Mouse (Mus musculus) limb, embryonic 10.5 days (tissue): ENCODE data around the gene Rimkla. TPM values are rescaled to one million over a fixed set of nuclear protein-coding genes. Genes with fewer than 3 reads are reported as not detected.
"Not testable (repeated sequence)": the region's sequence is repeated elsewhere in the genome, so short reads cannot be mapped to it uniquely, and the experiment has no call there.

Experiments used
- DNase-seq: peaks from one replicate; pipeline ENCODE4 v3.0.0-alpha.2; 2017; ENCODE audit warnings: low spot score
- H3K27ac ChIP-seq: fragments of 300-500 bp; sonication (generic); 2 replicates; pipeline ENCODE4 v1.5.1; 2016; ENCODE audit warnings: mild to moderate bottlenecking
- H3K27me3 ChIP-seq: fragments of 300-500 bp; sonication (generic); 2 replicates; pipeline ENCODE4 v1.6.1; 2016; ENCODE audit warnings: low read depth, mild to moderate bottlenecking; ENCODE audit not compliant: poor library complexity, severe bottlenecking
- H3K36me3 ChIP-seq: fragments of 300-500 bp; sonication (generic); 2 replicates; pipeline ENCODE4 v1.6.1; 2016; ENCODE audit warnings: mild to moderate bottlenecking, moderate library complexity
- H3K4me1 ChIP-seq: fragments of 300-500 bp; sonication (generic); 2 replicates; pipeline ENCODE4 v1.6.1; 2016
- H3K4me3 ChIP-seq: fragments of 300-500 bp; sonication (generic); 2 replicates; pipeline ENCODE4 v1.5.1; 2016; ENCODE audit warnings: mild to moderate bottlenecking, moderate library complexity
- H3K9me3 ChIP-seq: fragments of 300-500 bp; sonication (generic); replicated peaks from 2 replicates; pipeline ENCODE4 v1.6.1; 2016; ENCODE audit warnings: mild to moderate bottlenecking
- WGBS: fragments of 180-500 bp; shearing (Covaris S2); methylation state at CpG from one replicate; pipeline ENCODE4 v1.1.7; 2016; 5-methylcytosine and 5-hydroxymethylcytosine counted together
- polyA plus RNA-seq: library from polyadenylated mRNA; unstranded; fragments of >200 nt; fragmentation: Nextera tagmentation; extraction: Ambion mirVana; gene quantifications from 2 replicates; pipeline ENCODE4 v1.2.1, GENCODE M21; 2016

Gene Rimkla
- polyA plus RNA-seq: 0.46 and 0.86 TPM in 2 replicates

GRCm38 (mm10) chr4:119492291-119492932 lies at the start of gene Rimkla:
Rimkla (minus strand) TSS chr4:119492628.
- peak; percentile 85 for DNase-seq

DNA sequence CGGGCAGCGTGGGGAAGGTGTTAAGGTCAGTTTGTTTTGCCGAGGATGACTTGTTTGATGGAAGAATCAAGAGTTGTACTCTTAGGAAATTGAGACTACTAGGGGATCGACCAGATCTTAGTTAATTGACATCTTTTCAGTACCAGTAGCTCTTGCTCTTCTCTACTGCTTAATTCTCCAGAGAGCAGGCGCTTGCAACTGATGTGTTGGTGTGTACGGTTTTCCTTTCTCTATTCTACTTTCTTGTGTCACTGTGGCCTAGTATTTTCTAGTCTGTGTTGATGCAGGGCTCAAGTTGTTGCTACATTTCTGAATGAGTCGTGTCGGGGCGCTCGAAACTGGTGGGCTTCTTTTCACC lies 48.1 kb upstream of the Rimkla start:
- 9% methylated on average over 10 of the region's 10 CpGs for WGBS
- Histone ChIP-seq H3K36me3 (no peaks in the 10 kb centered on the region), H3K9me3 (no peaks in the 10 kb centered on the region), H3K27ac (peak overlapping the region; percentile 100), H3K4me1 (peaks cover 15% of the 10 kb centered on the region), H3K27me3 (no peaks in the 10 kb centered on the region), H3K4me3 (peak overlapping the region; percentile 95)
- DNase-seq: no peak

More at GRCm38 (mm10) chr4:119492291-119492932, at the start of gene Rimkla:
- Histone ChIP-seq H3K4me3 (peak within 1 kb of the TSS; percentile 69), H3K9me3 (no peaks in the 10 kb centered on the region), H3K36me3 (no peaks in the 10 kb centered on the region), H3K27ac (peak within 1 kb of the TSS; percentile 74), H3K4me1 (peaks cover 11% of the 10 kb centered on the region), H3K27me3 (peaks cover 40% of the 10 kb centered on the region)
- WGBS: 1% methylated on average over 77 of the region's 77 CpGs

DNA sequence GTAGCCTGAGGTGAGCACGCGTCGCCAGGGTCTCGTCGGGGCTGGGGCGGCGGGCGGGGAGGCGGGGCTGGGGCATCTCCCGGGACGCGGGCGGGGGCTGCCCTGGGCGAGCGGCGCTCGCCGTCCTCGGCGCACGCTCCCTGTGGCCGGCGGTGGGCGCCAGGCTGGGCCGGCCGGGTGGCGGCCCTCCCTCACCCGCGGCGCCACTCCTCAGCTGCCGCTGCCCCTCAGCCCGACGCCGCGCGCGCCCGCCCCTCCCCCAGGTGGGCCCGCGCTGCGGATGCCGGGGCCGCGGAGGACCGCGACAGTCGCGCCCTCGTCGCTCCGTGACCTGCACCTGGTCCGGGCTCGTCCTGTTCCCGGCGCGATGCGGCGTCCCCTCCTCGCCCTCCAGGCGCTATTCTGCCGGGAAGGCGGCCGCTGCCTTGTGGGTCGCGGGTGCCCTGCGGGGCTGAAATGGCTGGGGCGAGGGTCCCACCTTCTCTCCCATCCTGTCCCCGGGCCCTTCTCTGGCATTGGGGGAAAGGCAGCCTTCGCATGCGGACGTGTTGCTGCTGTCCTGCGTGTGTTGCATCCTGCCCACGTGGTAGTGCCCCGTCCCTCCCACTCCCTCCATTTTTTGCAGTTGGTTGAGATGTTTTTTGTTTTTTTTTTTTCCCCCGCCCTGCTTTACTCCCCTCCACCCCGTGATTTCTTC lies 47.6 kb upstream of the Rimkla start:
- Histone ChIP-seq H3K27me3 (no peaks in the 10 kb centered on the region), H3K36me3 (no peaks in the 10 kb centered on the region), H3K9me3 (no peaks in the 10 kb centered on the region), H3K27ac (peak overlapping the region; percentile 100), H3K4me1 (peaks cover 15% of the 10 kb centered on the region), H3K4me3 (peak overlapping the region; percentile 95)
- WGBS: under 1% methylated on average over 59 of the region's 76 CpGs
- DNase-seq: peak; percentile 73

DNA sequence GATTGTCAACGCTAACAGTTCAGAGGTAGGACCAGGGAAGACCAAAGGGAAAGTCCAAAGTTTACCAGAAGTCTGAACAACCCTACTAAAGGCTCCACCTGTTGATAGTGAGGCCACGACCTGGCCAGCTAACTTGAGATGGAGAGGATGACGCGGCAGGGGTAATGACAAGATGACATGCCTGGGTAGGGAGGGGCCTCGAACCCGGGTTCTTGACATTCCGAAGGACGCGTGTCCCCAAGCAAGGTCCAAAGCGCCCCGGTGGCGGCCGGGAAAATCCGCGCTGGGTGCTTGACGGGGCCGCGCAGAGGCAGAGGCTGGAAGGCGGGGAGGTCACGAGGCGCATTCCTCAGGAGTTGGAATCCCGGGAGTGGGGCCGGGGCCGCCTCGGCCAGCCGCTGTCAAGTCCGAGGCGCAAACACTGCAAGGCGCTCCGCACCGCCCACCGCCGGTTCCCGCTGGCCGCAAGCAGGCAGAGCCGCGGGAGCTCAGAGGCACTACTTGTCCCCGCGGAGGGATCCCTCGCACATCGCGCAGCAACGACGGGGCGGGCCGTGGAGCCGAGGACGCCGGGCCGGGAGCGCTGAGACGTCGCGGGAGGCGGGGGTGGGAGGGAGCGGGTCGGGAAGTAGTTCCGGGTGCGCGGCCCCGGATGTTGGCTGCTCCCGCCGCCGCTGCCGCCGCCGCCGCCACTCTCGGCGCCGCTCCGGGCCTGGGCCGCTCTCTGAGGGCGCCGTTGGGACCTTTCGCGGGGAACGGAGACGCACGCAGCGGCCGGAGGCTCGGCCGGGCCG lies 46.8 kb upstream of the Rimkla start, which contains the start of gene Frg2f1:
Gene Frg2f1, minus strand, starts transcription at position 499 of the 794 bp plus-strand sequence.
- peak; percentile 96 for DNase-seq
- WGBS: under 1% methylated on average over 66 of the region's 85 CpGs
- Histone ChIP-seq H3K4me3 (peak within 1 kb of the TSS; percentile 95), H3K36me3 (no peaks in the 10 kb centered on the region), H3K27me3 (no peaks in the 10 kb centered on the region), H3K4me1 (peaks cover 15% of the 10 kb centered on the region), H3K9me3 (no peaks in the 10 kb centered on the region), H3K27ac (peak within 1 kb of the TSS; percentile 100)

DNA sequence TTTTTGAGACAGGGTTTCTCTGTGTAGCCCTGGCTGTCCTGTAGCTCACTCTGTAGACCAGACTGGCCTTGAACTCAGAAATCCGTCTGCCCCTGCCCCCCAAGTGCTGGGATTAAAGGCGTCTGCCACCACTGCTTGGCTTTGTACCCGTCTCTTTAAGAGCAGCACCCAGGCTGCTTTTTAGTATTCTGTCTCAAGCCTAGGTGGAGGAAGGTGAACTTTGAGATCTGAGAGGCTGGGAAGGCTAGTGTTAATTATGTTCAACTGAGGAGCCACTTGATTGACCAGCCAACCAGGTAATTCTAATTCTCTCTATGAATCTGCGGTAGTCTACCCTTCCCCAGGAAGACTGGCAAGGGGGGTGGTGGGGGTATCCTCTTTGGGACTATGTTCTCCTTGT lies 45.0 kb upstream of the Rimkla start:
- H3K9me3 ChIP-seq: no peaks in the 10 kb centered on the region

GRCm38 (mm10) chr4:119536615-119537014 lies 44.2 kb upstream of the Rimkla start, which contains the start of gene Foxj3:
Foxj3 (plus strand) TSS chr4:119537004.
- not testable (repeated sequence) for H3K27me3 ChIP-seq, DNase-seq

More for the DNA sequence above, 45.0 kb upstream of the Rimkla start:
- Histone ChIP-seq H3K4me1 (peaks cover 15% of the 10 kb centered on the region), H3K4me3 (no peak overlapping the region), H3K27me3 (no peaks in the 10 kb centered on the region), H3K36me3 (no peaks in the 10 kb centered on the region), H3K27ac (no peak overlapping the region)
- no peak for DNase-seq
- WGBS: 78% methylated on average over 4 of the region's 4 CpGs

GRCm38 (mm10) chr4:119535103-119535502 lies 42.7 kb upstream of the Rimkla start:
- Histone ChIP-seq H3K36me3 (no peaks in the 10 kb centered on the region), H3K9me3 (no peaks in the 10 kb centered on the region), H3K27me3 (no peaks in the 10 kb centered on the region), H3K27ac (no peak overlapping the region), H3K4me1 (peaks cover 8% of the 10 kb centered on the region), H3K4me3 (no peak overlapping the region)
- 74% methylated on average over 4 of the region's 4 CpGs for WGBS
- DNase-seq: no peak

More at GRCm38 (mm10) chr4:119536615-119537014, 44.2 kb upstream of the Rimkla start, which contains the start of gene Foxj3:
- H3K27ac ChIP-seq, H3K4me3 ChIP-seq, H3K9me3 ChIP-seq, H3K36me3 ChIP-seq: not testable (repeated sequence)
- WGBS: 92% methylated on average over 4 of the region's 4 CpGs
- H3K4me1 ChIP-seq: peaks cover 15% of the 10 kb centered on the region

DNA sequence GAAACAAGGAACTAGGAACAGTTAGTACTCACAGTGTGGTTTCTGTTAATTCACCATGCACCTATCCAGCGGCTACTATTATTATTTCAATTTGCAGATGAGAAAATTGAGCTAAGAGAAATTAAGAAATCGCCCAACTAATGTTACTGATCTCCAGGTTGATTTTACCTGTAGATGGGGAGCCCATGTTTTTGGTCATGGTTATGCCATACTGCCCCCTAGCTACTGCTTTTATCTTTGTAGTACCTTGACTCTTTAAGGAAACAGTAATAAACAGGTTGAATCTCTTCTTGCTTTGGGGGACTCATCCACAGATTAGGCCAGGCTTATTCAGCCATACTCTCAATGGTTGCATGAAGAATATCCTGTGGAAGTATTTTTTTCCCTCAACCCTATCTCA lies 39.4 kb upstream of the Rimkla start:
- no peaks in the 10 kb centered on the region for H3K9me3 ChIP-seq
- WGBS: 69% methylated on average over 2 of the region's 2 CpGs
- DNase-seq: no peak
- no peaks in the 10 kb centered on the region for H3K27me3 ChIP-seq
- no peak overlapping the region for H3K4me3 ChIP-seq
- no peaks in the 10 kb centered on the region for H3K4me1 ChIP-seq
- H3K27ac ChIP-seq: no peak overlapping the region
- H3K36me3 ChIP-seq: no peaks in the 10 kb centered on the region

- no peak overlapping the region for H3K4me3 ChIP-seq
- H3K4me1 ChIP-seq: no peaks in the 10 kb centered on the region
- no peak for DNase-seq
- no peaks in the 10 kb centered on the region for H3K9me3 ChIP-seq
- no peaks in the 10 kb centered on the region for H3K36me3 ChIP-seq
- no peaks in the 10 kb centered on the region for H3K27me3 ChIP-seq
- H3K27ac ChIP-seq: no peak overlapping the region
Measured at GRCm38 (mm10) chr4:119526329-119526845, 34.0 kb upstream of the Rimkla start.

DNA sequence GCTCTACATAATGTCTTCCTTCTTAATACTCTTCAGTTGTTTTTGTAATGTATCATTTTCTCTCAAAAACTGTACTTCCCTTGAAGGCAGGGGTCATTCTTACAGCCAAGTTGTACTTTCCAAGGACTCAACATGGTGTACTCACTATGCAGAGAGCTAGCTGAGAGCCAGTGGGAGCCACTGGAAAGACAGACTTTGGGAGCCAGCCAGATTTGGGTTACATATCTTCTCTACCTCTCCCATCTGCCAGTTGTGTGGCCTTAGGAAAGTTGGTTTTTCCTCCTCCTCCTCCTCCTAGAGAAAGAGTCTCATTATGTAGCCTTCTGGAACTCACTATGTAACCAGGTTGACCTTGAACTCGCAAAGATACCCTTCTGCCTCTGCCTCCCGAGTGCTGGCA lies 32.0 kb upstream of the Rimkla start:
- 93% methylated on average over 2 of the region's 2 CpGs for WGBS
- no peaks in the 10 kb centered on the region for H3K36me3 ChIP-seq
- no peaks in the 10 kb centered on the region for H3K4me1 ChIP-seq
- no peaks in the 10 kb centered on the region for H3K9me3 ChIP-seq
- no peaks in the 10 kb centered on the region for H3K27me3 ChIP-seq
- H3K4me3 ChIP-seq: no peak overlapping the region
- DNase-seq: no peak
- no peak overlapping the region for H3K27ac ChIP-seq

DNA sequence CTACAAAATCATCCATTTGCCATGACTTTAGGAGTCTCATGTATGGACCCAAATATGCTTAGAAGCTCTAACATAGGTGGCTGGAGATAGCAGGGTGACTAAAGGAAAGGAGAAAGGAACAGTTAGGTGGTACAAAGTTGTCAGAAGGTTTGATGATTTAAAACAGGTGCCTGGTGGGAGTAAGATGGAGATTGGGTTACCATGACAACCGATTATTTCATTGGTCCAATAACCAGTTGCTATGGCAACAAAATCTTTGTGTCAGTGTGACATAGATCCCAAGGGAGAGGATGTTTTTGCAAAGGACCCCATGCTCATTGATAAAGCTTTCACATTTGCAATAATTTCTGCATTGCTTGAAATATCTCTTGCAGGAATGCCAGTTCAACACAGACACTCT lies 31.6 kb upstream of the Rimkla start:
- no peak overlapping the region for H3K4me3 ChIP-seq
- no peaks in the 10 kb centered on the region for H3K27me3 ChIP-seq
- no peaks in the 10 kb centered on the region for H3K4me1 ChIP-seq
- H3K9me3 ChIP-seq: no peaks in the 10 kb centered on the region
- no peak overlapping the region for H3K27ac ChIP-seq
- no peak for DNase-seq
- H3K36me3 ChIP-seq: no peaks in the 10 kb centered on the region
- WGBS: 87% methylated on average over 1 of the region's 1 CpGs

DNA sequence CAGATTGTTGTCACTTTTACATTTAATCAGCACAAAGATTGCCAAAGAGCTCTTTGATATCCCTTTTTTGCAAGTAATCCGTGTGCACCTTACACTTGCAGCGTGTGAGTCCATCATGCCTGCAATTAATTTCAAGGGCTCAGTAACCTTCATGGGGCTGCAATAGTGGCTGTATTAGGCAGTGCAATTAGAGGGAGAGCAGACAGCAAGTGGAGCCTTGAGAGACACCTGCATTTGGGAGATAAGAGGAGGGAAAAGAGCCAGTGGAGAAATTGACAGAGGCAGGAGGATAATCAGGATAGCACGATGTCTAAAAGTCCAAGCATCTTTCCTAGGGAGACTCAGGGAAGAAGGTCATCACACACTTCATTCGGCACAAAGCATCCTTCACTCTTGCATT lies 31.1 kb upstream of the Rimkla start:
- Histone ChIP-seq H3K4me1 (no peaks in the 10 kb centered on the region), H3K27ac (no peak overlapping the region), H3K4me3 (no peak overlapping the region), H3K9me3 (no peaks in the 10 kb centered on the region), H3K36me3 (no peaks in the 10 kb centered on the region), H3K27me3 (no peaks in the 10 kb centered on the region)
- 89% methylated on average over 4 of the region's 4 CpGs for WGBS
- no peak for DNase-seq
